Mouse (Mus musculus) myocyte (in vitro differentiated cells): ENCODE measurements at regions not wholly inside any gene's neighbourhood (a gene's known extent, or its start where the extent isn't known, plus 50 kb on each side); places are given as distances from the start of the nearest gene placed in this dataset.

Experiments
- H3K27me3 ChIP-seq: one replicate; pipeline ENCODE4 v1.6.1; 2011; ENCODE audit not compliant: control insufficient read depth, insufficient read depth, insufficient read length
- H3K36me3 ChIP-seq: one replicate; pipeline ENCODE4 v1.6.1; 2011; ENCODE audit not compliant: control insufficient read depth, insufficient read depth
- H3K4me2 ChIP-seq: one replicate; pipeline ENCODE4 v1.6.1; 2011; ENCODE audit warnings: low read depth, control low read depth
- H3K4me3 ChIP-seq: one replicate; pipeline ENCODE4 v1.5.1; 2011; ENCODE audit warnings: mild to moderate bottlenecking, control low read depth, moderate library complexity
- H3K79me2 ChIP-seq: one replicate; pipeline ENCODE4 v1.6.1; 2011; ENCODE audit not compliant: control insufficient read depth, insufficient read depth
- H3ac ChIP-seq: one replicate; pipeline ENCODE4 v1.6.1; 2011; ENCODE audit not compliant: control insufficient read depth, insufficient read length
- CEBPB ChIP-seq: IDR thresholded peaks from 2 replicates; pipeline ENCODE4 v1.6.1; 2011; ENCODE audit warnings: mild to moderate bottlenecking, moderate library complexity; ENCODE audit not compliant: poor library complexity, insufficient read depth, severe bottlenecking
- E2F4 ChIP-seq: IDR thresholded peaks from one replicate; pipeline ENCODE4 v1.6.1; 2011; ENCODE audit warnings: mild to moderate bottlenecking, control low read depth, moderate library complexity; ENCODE audit not compliant: insufficient read depth
- MAX ChIP-seq: IDR thresholded peaks from one replicate; pipeline ENCODE4 v1.6.1; 2011; ENCODE audit warnings: low read depth, mild to moderate bottlenecking, control low read depth
- MYOD1 ChIP-seq, 3 experiments: IDR thresholded peaks; one replicate each; pipeline ENCODE4 v1.6.1; 2011; ENCODE audit warnings: control low read depth in 2 of 3, low read depth in 2 of 3, mild to moderate bottlenecking in 2 of 3, moderate library complexity in 1 of 3; ENCODE audit not compliant: insufficient read length in 2 of 3, control insufficient read depth in 1 of 3
- MYOG ChIP-seq, 3 experiments: IDR thresholded peaks; one replicate each; pipeline ENCODE4 v1.6.1; 2011; ENCODE audit warnings: control low read depth in 2 of 3, low read depth in 2 of 3, mild to moderate bottlenecking in 2 of 3; ENCODE audit not compliant: insufficient read length in 2 of 3, control insufficient read depth in 1 of 3, insufficient read depth in 1 of 3
- POLR2A ChIP-seq: IDR thresholded peaks from one replicate; pipeline ENCODE4 v1.6.1; 2011; ENCODE audit warnings: low read depth, mild to moderate bottlenecking, control low read depth, moderate library complexity; ENCODE audit not compliant: insufficient read length
- POLR2AphosphoS2 ChIP-seq: IDR thresholded peaks from one replicate; pipeline ENCODE4 v1.6.1; 2011; ENCODE audit warnings: low read depth, control low read depth; ENCODE audit not compliant: insufficient read length
- REST ChIP-seq: IDR thresholded peaks from one replicate; pipeline ENCODE4 v1.6.1; 2011; ENCODE audit warnings: mild to moderate bottlenecking, control low read depth, moderate library complexity; ENCODE audit not compliant: insufficient read depth, insufficient read length
- SRF ChIP-seq: IDR thresholded peaks from one replicate; pipeline ENCODE4 v1.6.1; 2011; ENCODE audit warnings: low read depth; ENCODE audit not compliant: control insufficient read depth, insufficient read length
- TCF12 ChIP-seq: IDR thresholded peaks from one replicate; pipeline ENCODE4 v1.6.1; 2011; ENCODE audit warnings: mild to moderate bottlenecking, control low read depth; ENCODE audit not compliant: poor library complexity, insufficient read depth, severe bottlenecking
- TCF3 ChIP-seq: IDR thresholded peaks from one replicate; pipeline ENCODE4 v1.6.1; 2011; ENCODE audit warnings: low read depth, control low read depth; ENCODE audit not compliant: insufficient read length
- USF1 ChIP-seq: IDR thresholded peaks from one replicate; pipeline ENCODE4 v1.6.1; 2011; ENCODE audit warnings: low read depth, mild to moderate bottlenecking, control low read depth, moderate library complexity

GRCm38 (mm10) chr9:41697611-41698467, 426.3 kb downstream of the Sorl1 start:
- H3K4me3 ChIP-seq = no peak overlapping the region
- H3K4me2 ChIP-seq = no peak overlapping the region
- H3K27me3 ChIP-seq = no peaks in the 10 kb centered on the region
- TF ChIP-seq MAX = no peak
- no peak for TF ChIP-seq E2F4
- no peak for TF ChIP-seq POLR2A
- TF ChIP-seq USF1 = no peak
- no peak for TF ChIP-seq TCF3
- TF ChIP-seq TCF12 = no peak
- TF ChIP-seq POLR2AphosphoS2 = no peak
- no peak for TF ChIP-seq CEBPB
- TF ChIP-seq MYOG (IDR thresholded peaks at IDR 0.05; ENCODE audit: control insufficient read depth in 1 of 3, insufficient read depth in 1 of 3, insufficient read length in 2 of 3, low read depth in 2 of 3) = no peak
- TF ChIP-seq REST = no peak
- TF ChIP-seq SRF = no peak
- no peak for TF ChIP-seq MYOD1 (IDR thresholded peaks at IDR 0.05; ENCODE audit: control insufficient read depth in 1 of 3, insufficient read length in 2 of 3, low read depth in 2 of 3)
- no peaks in the 10 kb centered on the region for H3K79me2 ChIP-seq
- H3ac ChIP-seq = no peak overlapping the region
- H3K36me3 ChIP-seq = no peaks in the 10 kb centered on the region

- Histone ChIP-seq H3K36me3 (no peaks in the 10 kb centered on the region), H3K4me2 (no peak overlapping the region), H3ac (no peak overlapping the region), H3K27me3 (no peaks in the 10 kb centered on the region), H3K4me3 (no peak overlapping the region), H3K79me2 (no peaks in the 10 kb centered on the region)
- TF ChIP-seq MYOD1 (IDR thresholded peaks at IDR 0.05; ENCODE audit: control insufficient read depth in 1 of 3, insufficient read length in 2 of 3, low read depth in 2 of 3) (no peak), CEBPB (no peak), SRF (no peak)
These were observed 426.9 kb downstream of the Sorl1 start for GRCm38 (mm10) chr9:41697160-41697559.

- H3K27me3 ChIP-seq = no peaks in the 10 kb centered on the region
- H3K4me3 ChIP-seq = no peak overlapping the region
- H3ac ChIP-seq = no peak overlapping the region
- no peak overlapping the region for H3K4me2 ChIP-seq
- H3K36me3 ChIP-seq = no peaks in the 10 kb centered on the region
- TF ChIP-seq CEBPB = no peak
- H3K79me2 ChIP-seq = no peaks in the 10 kb centered on the region
These were observed 441.2 kb downstream of the Sorl1 start for GRCm38 (mm10) chr9:41682911-41683310.

GRCm38 (mm10) chr9:41675656-41676055, 448.4 kb downstream of the Sorl1 start:
- no peak overlapping the region for H3ac ChIP-seq
- no peaks in the 10 kb centered on the region for H3K79me2 ChIP-seq
- TF ChIP-seq POLR2A (no peak), E2F4 (no peak), TCF12 (no peak), TCF3 (no peak), SRF (no peak), CEBPB (no peak), MAX (no peak), MYOG (IDR thresholded peaks at IDR 0.05; ENCODE audit: control insufficient read depth in 1 of 3, insufficient read depth in 1 of 3, insufficient read length in 2 of 3, low read depth in 2 of 3) (no peak), MYOD1 (IDR thresholded peaks at IDR 0.05; ENCODE audit: control insufficient read depth in 1 of 3, insufficient read length in 2 of 3, low read depth in 2 of 3) (no peak), REST (no peak), POLR2AphosphoS2 (no peak), USF1 (no peak)
- no peak overlapping the region for H3K4me3 ChIP-seq
- no peaks in the 10 kb centered on the region for H3K36me3 ChIP-seq
- no peaks in the 10 kb centered on the region for H3K27me3 ChIP-seq
- no peak overlapping the region for H3K4me2 ChIP-seq

GRCm38 (mm10) chr9:41672958-41673357, 451.1 kb downstream of the Sorl1 start:
- Histone ChIP-seq H3K36me3 (no peaks in the 10 kb centered on the region), H3ac (no peak overlapping the region), H3K27me3 (no peaks in the 10 kb centered on the region), H3K4me3 (no peak overlapping the region), H3K79me2 (no peaks in the 10 kb centered on the region), H3K4me2 (no peak overlapping the region)
- TF ChIP-seq TCF12 = no peak
- no peak for TF ChIP-seq POLR2A
- TF ChIP-seq SRF = no peak
- TF ChIP-seq CEBPB = no peak
- TF ChIP-seq REST = no peak
- TF ChIP-seq MAX = no peak
- no peak for TF ChIP-seq POLR2AphosphoS2
- TF ChIP-seq E2F4 = no peak
- TF ChIP-seq TCF3 = no peak
- no peak for TF ChIP-seq MYOG (IDR thresholded peaks at IDR 0.05; ENCODE audit: control insufficient read depth in 1 of 3, insufficient read depth in 1 of 3, insufficient read length in 2 of 3, low read depth in 2 of 3)
- TF ChIP-seq USF1 = no peak
- no peak for TF ChIP-seq MYOD1 (IDR thresholded peaks at IDR 0.05; ENCODE audit: control insufficient read depth in 1 of 3, insufficient read length in 2 of 3, low read depth in 2 of 3)
